Mouse (Mus musculus): ENCODE data around the gene Rxfp4. TPM values are rescaled to one million over a fixed set of nuclear protein-coding genes. Genes with fewer than 3 reads are reported as not detected.
"Not testable (repeated sequence)": the region's sequence is repeated elsewhere in the genome, so short reads cannot be mapped to it uniquely, and the experiment has no call there.

Rxfp4 gene
- total RNA-seq, 2 experiments from 2014 or later = not detected

- no peak for DNase-seq (ENCODE audit: low spot score in 2 of 2)
Observed at GRCm38 (mm10) chr3:88615117-88615516, 37.8 kb downstream of the Rxfp4 start.

GRCm38 (mm10) chr3:88614418-88614817, 38.5 kb downstream of the Rxfp4 start:
- DNase-seq (ENCODE audit: low spot score in 2 of 2) = no peak

GRCm38 (mm10) chr3:88609066-88609465, 43.9 kb downstream of the Rxfp4 start:
- DNase-seq (ENCODE audit: low spot score in 2 of 2) = no peak

- no peak for DNase-seq (ENCODE audit: low spot score in 2 of 2)
Observed at GRCm38 (mm10) chr3:88607758-88608138, 45.2 kb downstream of the Rxfp4 start.

GRCm38 (mm10) chr3:88607065-88607757, 45.7 kb downstream of the Rxfp4 start:
- DNase-seq (ENCODE audit: low spot score in 2 of 2) = peak; percentile 91 to 92

GRCm38 (mm10) chr3:88605666-88606065, 47.3 kb downstream of the Rxfp4 start, which contains the start of gene Arhgef2:
Arhgef2 (plus strand) TSS chr3:88605966.
- not testable (repeated sequence) for DNase-seq (ENCODE audit: low spot score in 2 of 2)

GRCm38 (mm10) chr3:88604863-88605262, 48.1 kb downstream of the Rxfp4 start:
- DNase-seq (ENCODE audit: low spot score in 2 of 2) = no peak

GRCm38 (mm10) chr3:88603714-88604161, 49.2 kb downstream of the Rxfp4 start:
- DNase-seq (ENCODE audit: low spot score in 2 of 2) = peak; percentile 30 to 60

GRCm38 (mm10) chr3:88602466-88602865, 50.5 kb downstream of the Rxfp4 start:
- no peak for DNase-seq (ENCODE audit: low spot score in 2 of 2)

Other genes starting within 250 kb of the Rxfp4 start
- gene Pmf1, start 242.8 kb downstream of the Rxfp4 start, total RNA-seq (2021) = 1 to 10 TPM; 5.2 to 6.2 TPM
- gene Slc25a44, start 228.0 kb downstream of the Rxfp4 start, total RNA-seq (2021) = 10 to 100 TPM; 77.0 to 78.9 TPM
- gene Sema4a, start 192.0 kb downstream of the Rxfp4 start, total RNA-seq (2021) = 10 to 100 TPM; 70.4 to 76.5 TPM
- 10 to 100 TPM; 61.3 to 67.9 TPM for gene Lmna, start 143.2 kb downstream of the Rxfp4 start, total RNA-seq (2021)
- gene Mex3a, start 120.7 kb downstream of the Rxfp4 start, total RNA-seq (2021) = 1 to 10 TPM; 2.7 to 3.1 TPM
- not detected for gene Rab25, start 104.8 kb downstream of the Rxfp4 start, total RNA-seq (2021)
- 100 to 1,000 TPM; 104 to 115 TPM for gene Lamtor2, start 100.1 kb downstream of the Rxfp4 start, total RNA-seq (2021)
- gene Ubqln4, start 99.4 kb downstream of the Rxfp4 start, total RNA-seq (2021) = 100 to 1,000 TPM; 143 to 147 TPM
- gene Ssr2, start 77.3 kb downstream of the Rxfp4 start, total RNA-seq (2021) = 10 to 100 TPM; 87.6 to 89.5 TPM
- 100 to 1,000 TPM; 219 to 239 TPM for gene Arhgef2, start 47.2 kb downstream of the Rxfp4 start, total RNA-seq (2021)
- 10 to 100 TPM; 56.8 to 57.8 TPM for gene Khdc4, start 32.7 kb upstream of the Rxfp4 start, total RNA-seq (2021)
- 10 to 100 TPM; 41.4 to 42.9 TPM for gene Rit1, start 63.7 kb upstream of the Rxfp4 start, total RNA-seq (2021)
- gene Syt11, start 122.0 kb upstream of the Rxfp4 start, total RNA-seq (2021) = 100 to 1,000 TPM; 511 to 528 TPM
- 10 to 100 TPM; 44.1 to 46.0 TPM for gene Gon4l, start 182.1 kb upstream of the Rxfp4 start, total RNA-seq (2021)